In the genomic region with DNA sequence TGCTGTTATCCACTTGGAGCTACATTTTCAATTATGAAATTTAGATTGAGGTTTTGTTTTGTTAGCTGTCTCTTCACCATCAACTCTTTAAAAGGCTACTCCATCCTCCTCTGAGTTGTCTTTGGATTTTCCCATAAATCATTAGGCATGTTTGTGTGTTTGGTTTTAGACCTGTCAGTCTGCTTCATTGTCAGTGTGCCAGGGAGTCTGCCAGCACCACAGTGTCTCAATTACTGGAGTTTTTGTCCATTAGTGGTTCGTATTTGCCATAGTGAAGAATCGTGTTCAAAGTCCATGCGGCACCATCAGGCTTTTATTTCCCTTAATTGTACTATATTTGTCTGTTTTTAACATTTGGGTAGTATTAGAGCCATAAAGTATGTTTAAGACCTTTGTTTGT, we compare ENCODE assay signal across 19 mouse cellular contexts.
"Had no signal": no experiment of that assay in that cellular context is flagged by ENCODE, and none has a peak within 500 bp of the region (broad histone marks: within the 10 kb centered on the region; RNA-seq: fewer than 3 reads in every experiment).

No protein-coding gene starts in this region.

- ATAC-seq: midbrain, embryonic 16.5 days had no signal

- H3K27me3 ChIP-seq: midbrain, embryonic 12.5 days; neural tube, embryonic 13.5 days; neural tube, embryonic 15.5 days had no signal

- H3K36me3 ChIP-seq: midbrain, embryonic 10.5 days; midbrain, embryonic 12.5 days; neural tube, embryonic 13.5 days; neural tube, embryonic 15.5 days had no signal

- H3K9me3 ChIP-seq: midbrain, embryonic 10.5 days; midbrain, embryonic 12.5 days; neural tube, embryonic 13.5 days; neural tube, embryonic 15.5 days had no signal

- H3K4me1 ChIP-seq: midbrain, embryonic 10.5 days; midbrain, embryonic 12.5 days; neural tube, embryonic 13.5 days; neural tube, embryonic 15.5 days had no signal

- H3K27ac ChIP-seq: midbrain, embryonic 10.5 days; midbrain, embryonic 12.5 days; neural tube, embryonic 13.5 days; neural tube, embryonic 15.5 days had no signal

- H3K4me3 ChIP-seq: midbrain, embryonic 10.5 days; midbrain, embryonic 12.5 days; myocyte; neural tube, embryonic 13.5 days; neural tube, embryonic 15.5 days had no signal

- H3K4me2 ChIP-seq: lung, embryonic 14.5 days; midbrain, embryonic 12.5 days; neural tube, embryonic 13.5 days; neural tube, embryonic 15.5 days had no signal

- DNase-seq: lung, adult 18-20 months; lung, embryonic 14.5 days; lung, postnatal 10 days; lung, postnatal 4 days; midbrain, embryonic 14.5 days; retina, postnatal 1 day; right cerebral cortex, adult 18-20 months; right cerebral cortex, postnatal 25 days; right cerebral cortex, postnatal 4 days; spleen, adult 18-20 months; thymus, adult 18-20 months; thymus, postnatal 14 days; thymus, postnatal 36 days had no signal

- H3K9ac ChIP-seq: lung, embryonic 14.5 days; midbrain, embryonic 12.5 days; neural tube, embryonic 13.5 days; neural tube, embryonic 15.5 days had no signal
